Mouse (Mus musculus): ENCODE results near the gene Gm38394.

- TF ChIP-seq POLR2A (IDR thresholded peaks at IDR 0.05; ENCODE audit: insufficient read length, low read depth) (no peak), MAX (IDR thresholded peaks at IDR 0.05; ENCODE audit: low read depth) (no peak), TCF12 (IDR thresholded peaks at IDR 0.05; ENCODE audit: insufficient read depth, poor library complexity, severe bottlenecking) (no peak), POLR2AphosphoS2 (IDR thresholded peaks at IDR 0.05; ENCODE audit: insufficient read length, low read depth) (no peak), USF1 (IDR thresholded peaks at IDR 0.05; ENCODE audit: low read depth) (no peak), MYOD1 (IDR thresholded peaks at IDR 0.05; ENCODE audit: control insufficient read depth in 1 of 3, insufficient read length in 2 of 3, low read depth in 2 of 3) (no peak), E2F4 (IDR thresholded peaks at IDR 0.05; ENCODE audit: insufficient read depth) (no peak), MYOG (IDR thresholded peaks at IDR 0.05; ENCODE audit: control insufficient read depth in 1 of 3, insufficient read depth in 1 of 3, insufficient read length in 2 of 3, low read depth in 2 of 3) (no peak), CEBPB (IDR thresholded peaks at IDR 0.05; ENCODE audit: insufficient read depth, poor library complexity, severe bottlenecking) (no peak)
Measured at GRCm38 (mm10) chr1:133645652-133646051, 15.5 kb downstream of the Gm38394 start.

Data from myocyte (in vitro differentiated cells).